Mouse (Mus musculus): ENCODE data around the gene Hdac11. TPM values are rescaled to one million over a fixed set of nuclear protein-coding genes. Genes with fewer than 3 reads are reported as not detected.

Hdac11 gene
- polyA plus RNA-seq, 1 experiment = 6.1 TPM

GRCm38 (mm10) chr6:91184776-91185175 is 28.3 kb downstream of the Hdac11 start:
- H3K4me3 ChIP-seq (ENCODE audit: low read depth, low read length) = no peak overlapping the region
- no peaks in the 10 kb centered on the region for H3K9me3 ChIP-seq (replicated peaks; ENCODE audit: control insufficient read depth, insufficient read depth, low read length, poor library complexity, severe bottlenecking)
- no peaks in the 10 kb centered on the region for H3K36me3 ChIP-seq (ENCODE audit: control insufficient read depth, insufficient read depth, low read length, poor library complexity, severe bottlenecking)
- no peak overlapping the region for H3K9ac ChIP-seq (ENCODE audit: low read depth, poor library complexity, severe bottlenecking)
- TF ChIP-seq CTCF (IDR thresholded peaks at IDR 0.05; ENCODE audit: low read depth, low read length) (no peak), EP300 (IDR thresholded peaks at IDR 0.05; ENCODE audit: insufficient read depth, low read depth, low read length) (no peak), POLR2A (IDR thresholded peaks at IDR 0.05; ENCODE audit: insufficient read depth, low read length) (no peak)
- H3K27me3 ChIP-seq (ENCODE audit: control insufficient read depth, insufficient read depth, low read length, poor library complexity, severe bottlenecking) = no peaks in the 10 kb centered on the region
- no peaks in the 10 kb centered on the region for H3K4me1 ChIP-seq (ENCODE audit: control insufficient read depth, insufficient read depth, low read length)
- no peak overlapping the region for H3K27ac ChIP-seq (ENCODE audit: insufficient read depth, low read length)

- Histone ChIP-seq H3K9ac (ENCODE audit: low read depth, poor library complexity, severe bottlenecking) (no peak overlapping the region), H3K27me3 (ENCODE audit: control insufficient read depth, insufficient read depth, low read length, poor library complexity, severe bottlenecking) (no peaks in the 10 kb centered on the region), H3K9me3 (replicated peaks; ENCODE audit: control insufficient read depth, insufficient read depth, low read length, poor library complexity, severe bottlenecking) (no peaks in the 10 kb centered on the region), H3K4me3 (ENCODE audit: low read depth, low read length) (no peak overlapping the region), H3K4me1 (ENCODE audit: control insufficient read depth, insufficient read depth, low read length) (no peaks in the 10 kb centered on the region), H3K27ac (ENCODE audit: insufficient read depth, low read length) (no peak overlapping the region), H3K36me3 (ENCODE audit: control insufficient read depth, insufficient read depth, low read length, poor library complexity, severe bottlenecking) (no peaks in the 10 kb centered on the region)
- TF ChIP-seq CTCF (IDR thresholded peaks at IDR 0.05; ENCODE audit: low read depth, low read length) = no peak
- no peak for TF ChIP-seq POLR2A (IDR thresholded peaks at IDR 0.05; ENCODE audit: insufficient read depth, low read length)
- no peak for TF ChIP-seq EP300 (IDR thresholded peaks at IDR 0.05; ENCODE audit: insufficient read depth, low read depth, low read length)
Measured at GRCm38 (mm10) chr6:91185502-91185901, 29.0 kb downstream of the Hdac11 start.

- no peak overlapping the region for H3K9ac ChIP-seq (ENCODE audit: low read depth, poor library complexity, severe bottlenecking)
- no peaks in the 10 kb centered on the region for H3K27me3 ChIP-seq (ENCODE audit: control insufficient read depth, insufficient read depth, low read length, poor library complexity, severe bottlenecking)
- H3K4me3 ChIP-seq (ENCODE audit: low read depth, low read length) = no peak overlapping the region
- H3K4me1 ChIP-seq (ENCODE audit: control insufficient read depth, insufficient read depth, low read length) = no peaks in the 10 kb centered on the region
- TF ChIP-seq POLR2A (IDR thresholded peaks at IDR 0.05; ENCODE audit: insufficient read depth, low read length) = no peak
- TF ChIP-seq CTCF (IDR thresholded peaks at IDR 0.05; ENCODE audit: low read depth, low read length) = peak; percentile 93
- no peak for TF ChIP-seq EP300 (IDR thresholded peaks at IDR 0.05; ENCODE audit: insufficient read depth, low read depth, low read length)
- no peak overlapping the region for H3K27ac ChIP-seq (ENCODE audit: insufficient read depth, low read length)
- H3K9me3 ChIP-seq (replicated peaks; ENCODE audit: control insufficient read depth, insufficient read depth, low read length, poor library complexity, severe bottlenecking) = no peaks in the 10 kb centered on the region
- H3K36me3 ChIP-seq (ENCODE audit: control insufficient read depth, insufficient read depth, low read length, poor library complexity, severe bottlenecking) = no peaks in the 10 kb centered on the region
Measured at GRCm38 (mm10) chr6:91186161-91186931, 29.9 kb downstream of the Hdac11 start.

- no peaks in the 10 kb centered on the region for H3K9me3 ChIP-seq (replicated peaks; ENCODE audit: control insufficient read depth, insufficient read depth, low read length, poor library complexity, severe bottlenecking)
- H3K9ac ChIP-seq (ENCODE audit: low read depth, poor library complexity, severe bottlenecking) = no peak overlapping the region
- H3K4me1 ChIP-seq (ENCODE audit: control insufficient read depth, insufficient read depth, low read length) = no peaks in the 10 kb centered on the region
- H3K27me3 ChIP-seq (ENCODE audit: control insufficient read depth, insufficient read depth, low read length, poor library complexity, severe bottlenecking) = no peaks in the 10 kb centered on the region
- no peaks in the 10 kb centered on the region for H3K36me3 ChIP-seq (ENCODE audit: control insufficient read depth, insufficient read depth, low read length, poor library complexity, severe bottlenecking)
- TF ChIP-seq CTCF (IDR thresholded peaks at IDR 0.05; ENCODE audit: low read depth, low read length) (no peak), EP300 (IDR thresholded peaks at IDR 0.05; ENCODE audit: insufficient read depth, low read depth, low read length) (no peak), POLR2A (IDR thresholded peaks at IDR 0.05; ENCODE audit: insufficient read depth, low read length) (no peak)
- no peak overlapping the region for H3K27ac ChIP-seq (ENCODE audit: insufficient read depth, low read length)
- H3K4me3 ChIP-seq (ENCODE audit: low read depth, low read length) = no peak overlapping the region
Measured at GRCm38 (mm10) chr6:91186934-91187333, 30.5 kb downstream of the Hdac11 start.

GRCm38 (mm10) chr6:91187871-91188270 is 31.4 kb downstream of the Hdac11 start:
- Histone ChIP-seq H3K4me1 (ENCODE audit: control insufficient read depth, insufficient read depth, low read length) (no peaks in the 10 kb centered on the region), H3K27me3 (ENCODE audit: control insufficient read depth, insufficient read depth, low read length, poor library complexity, severe bottlenecking) (no peaks in the 10 kb centered on the region), H3K36me3 (ENCODE audit: control insufficient read depth, insufficient read depth, low read length, poor library complexity, severe bottlenecking) (no peaks in the 10 kb centered on the region), H3K27ac (ENCODE audit: insufficient read depth, low read length) (no peak overlapping the region), H3K9me3 (replicated peaks; ENCODE audit: control insufficient read depth, insufficient read depth, low read length, poor library complexity, severe bottlenecking) (no peaks in the 10 kb centered on the region), H3K4me3 (ENCODE audit: low read depth, low read length) (no peak overlapping the region), H3K9ac (ENCODE audit: low read depth, poor library complexity, severe bottlenecking) (no peak overlapping the region)
- TF ChIP-seq CTCF (IDR thresholded peaks at IDR 0.05; ENCODE audit: low read depth, low read length) (no peak), EP300 (IDR thresholded peaks at IDR 0.05; ENCODE audit: insufficient read depth, low read depth, low read length) (no peak), POLR2A (IDR thresholded peaks at IDR 0.05; ENCODE audit: insufficient read depth, low read length) (no peak)

GRCm38 (mm10) chr6:91189971-91190370 is 33.5 kb downstream of the Hdac11 start:
- H3K4me1 ChIP-seq (ENCODE audit: control insufficient read depth, insufficient read depth, low read length) = no peaks in the 10 kb centered on the region
- H3K27ac ChIP-seq (ENCODE audit: insufficient read depth, low read length) = no peak overlapping the region
- no peaks in the 10 kb centered on the region for H3K36me3 ChIP-seq (ENCODE audit: control insufficient read depth, insufficient read depth, low read length, poor library complexity, severe bottlenecking)
- H3K9ac ChIP-seq (ENCODE audit: low read depth, poor library complexity, severe bottlenecking) = no peak overlapping the region
- no peaks in the 10 kb centered on the region for H3K27me3 ChIP-seq (ENCODE audit: control insufficient read depth, insufficient read depth, low read length, poor library complexity, severe bottlenecking)
- TF ChIP-seq CTCF (IDR thresholded peaks at IDR 0.05; ENCODE audit: low read depth, low read length) (no peak), EP300 (IDR thresholded peaks at IDR 0.05; ENCODE audit: insufficient read depth, low read depth, low read length) (no peak), POLR2A (IDR thresholded peaks at IDR 0.05; ENCODE audit: insufficient read depth, low read length) (no peak)
- no peaks in the 10 kb centered on the region for H3K9me3 ChIP-seq (replicated peaks; ENCODE audit: control insufficient read depth, insufficient read depth, low read length, poor library complexity, severe bottlenecking)
- no peak overlapping the region for H3K4me3 ChIP-seq (ENCODE audit: low read depth, low read length)
